Mouse (Mus musculus): ENCODE measurements around the gene Wdr13.

GRCm38 (mm10) chrX:8143750-8144149 lies 11.1 kb upstream of the Wdr13 start:
- no peak for TF ChIP-seq CTCF (IDR thresholded peaks at IDR 0.05; ENCODE audit: low read depth, low read length)
- TF ChIP-seq POLR2A (IDR thresholded peaks at IDR 0.05; ENCODE audit: borderline replicate concordance, low read depth, low read length), result no peak
